Mouse (Mus musculus) MEL (cell line): Measurements from ENCODE around the gene Hecw2. TPM values are rescaled to one million over a fixed set of nuclear protein-coding genes. Genes with fewer than 3 reads are reported as not detected.

ENCODE experiments used
- DNase-seq: peaks from one replicate; pipeline ENCODE4 v3.0.0; 2011; ENCODE audit warnings: low read depth, low spot score
- H3K27ac ChIP-seq: 2 replicates; pipeline ENCODE4 v1.5.1; 2012; ENCODE audit warnings: low read depth, mild to moderate bottlenecking, control low read depth, low read length, moderate library complexity; ENCODE audit not compliant: control insufficient read depth
- H3K27me3 ChIP-seq, 2 experiments: fragments of 150-350 bp in 1 of 2; sonication (generic) in 1 of 2; 2 replicates each; pipeline ENCODE4 v1.6.1; 2012; ENCODE audit warnings: low read length in 2 of 2, mild to moderate bottlenecking in 2 of 2, improper control_type of control experiment in 1 of 2, moderate library complexity in 1 of 2; ENCODE audit not compliant: insufficient read depth in 2 of 2, control insufficient read depth in 1 of 2
- H3K36me3 ChIP-seq, 2 experiments: 2 replicates each; pipeline ENCODE4 v1.6.1; 2012 to 2014; ENCODE audit warnings: low read length in 2 of 2, improper control_type of control experiment in 1 of 2, inconsistent platforms in 1 of 2, mild to moderate bottlenecking in 1 of 2; ENCODE audit not compliant: insufficient read depth in 2 of 2, control insufficient read depth in 1 of 2
- H3K4me1 ChIP-seq, 2 experiments: fragments of 150-350 bp in 1 of 2; sonication (generic) in 1 of 2; 2 replicates each; pipeline ENCODE4 v1.6.1; 2012; ENCODE audit warnings: low read length in 2 of 2, improper control_type of control experiment in 1 of 2, mild to moderate bottlenecking in 1 of 2; ENCODE audit not compliant: insufficient read depth in 2 of 2, control insufficient read depth in 1 of 2
- H3K4me3 ChIP-seq, 2 experiments: fragments of 150-350 bp in 1 of 2; sonication (generic) in 1 of 2; 2 replicates each; pipeline ENCODE4 v1.5.1; 2012; ENCODE audit warnings: low read depth in 2 of 2, low read length in 2 of 2, mild to moderate bottlenecking in 2 of 2, moderate library complexity in 2 of 2, control low read depth in 1 of 2, improper control_type of control experiment in 1 of 2; ENCODE audit not compliant: control insufficient read depth in 1 of 2, insufficient read depth in 1 of 2
- H3K79me2 ChIP-seq: 2 replicates; pipeline ENCODE4 v1.6.1; 2012; ENCODE audit warnings: mild to moderate bottlenecking, low read length, moderate library complexity; ENCODE audit not compliant: control insufficient read depth, poor library complexity, insufficient read depth
- H3K9ac ChIP-seq: 2 replicates; pipeline ENCODE4 v1.6.1; 2012; ENCODE audit warnings: low read depth, mild to moderate bottlenecking, control low read depth, low read length, moderate library complexity; ENCODE audit not compliant: control insufficient read depth, poor library complexity, severe bottlenecking
- H3K9me3 ChIP-seq: fragments of 150-350 bp; sonication (generic); replicated peaks from 2 replicates; pipeline ENCODE4 v1.6.1; 2012; ENCODE audit warnings: mild to moderate bottlenecking, low read length, improper control_type of control experiment, moderate library complexity; ENCODE audit not compliant: insufficient read depth
- BHLHE40 ChIP-seq: IDR thresholded peaks from 2 replicates; pipeline ENCODE4 v1.6.1; 2012; ENCODE audit warnings: low read depth, mild to moderate bottlenecking, inconsistent platforms, low read length, improper control_type of control experiment, borderline replicate concordance
- CTCF ChIP-seq, 3 experiments: IDR thresholded peaks in 2 of 3; conservative IDR thresholded peaks in 1 of 3; 2 replicates each; pipeline ENCODE4 v1.5.1; 2011 to 2012; ENCODE audit warnings: low read length in 3 of 3, low read depth in 2 of 3, mild to moderate bottlenecking in 2 of 3, improper control_type of control experiment in 1 of 3, inconsistent platforms in 1 of 3, mixed read lengths in 1 of 3, moderate library complexity in 1 of 3; ENCODE audit not compliant: control insufficient read depth in 1 of 3, insufficient read depth in 1 of 3, poor library complexity in 1 of 3, severe bottlenecking in 1 of 3
- EP300 ChIP-seq, 2 experiments: IDR thresholded peaks; 2 replicates each; pipeline ENCODE4 v1.6.1; 2011; ENCODE audit warnings: improper control_type of control experiment in 2 of 2, low read length in 2 of 2, low read depth in 1 of 2, mild to moderate bottlenecking in 1 of 2
- GABPA ChIP-seq: IDR thresholded peaks from 2 replicates; pipeline ENCODE4 v1.6.1; 2012; ENCODE audit warnings: low read depth, mild to moderate bottlenecking, inconsistent platforms, low read length, improper control_type of control experiment, moderate library complexity
- GATA1 ChIP-seq: IDR thresholded peaks from 2 replicates; pipeline ENCODE4 v1.6.1; 2011; ENCODE audit warnings: low read depth, low read length, improper control_type of control experiment
- HCFC1 ChIP-seq: IDR thresholded peaks from 2 replicates; pipeline ENCODE4 v1.6.1; 2012; ENCODE audit warnings: low read depth, mild to moderate bottlenecking, inconsistent platforms, low read length, improper control_type of control experiment, moderate library complexity
- MAFK ChIP-seq: IDR thresholded peaks from 2 replicates; pipeline ENCODE4 v1.6.1; 2011; ENCODE audit warnings: low read depth, mild to moderate bottlenecking, low read length, improper control_type of control experiment, borderline replicate concordance
- MAX ChIP-seq: IDR thresholded peaks from 2 replicates; pipeline ENCODE4 v1.6.1; 2011; ENCODE audit warnings: low read length, improper control_type of control experiment
- MAZ ChIP-seq: IDR thresholded peaks from 2 replicates; pipeline ENCODE4 v1.6.1; 2012; ENCODE audit warnings: low read depth, mild to moderate bottlenecking, inconsistent platforms, low read length, improper control_type of control experiment
- MXI1 ChIP-seq: IDR thresholded peaks from 2 replicates; pipeline ENCODE4 v1.6.1; 2011; ENCODE audit warnings: mild to moderate bottlenecking, low read depth, low read length, improper control_type of control experiment
- MYB ChIP-seq: IDR thresholded peaks from 2 replicates; pipeline ENCODE4 v1.6.1; 2011; ENCODE audit warnings: mild to moderate bottlenecking, low read depth, low read length, improper control_type of control experiment
- NELFE ChIP-seq: IDR thresholded peaks from 2 replicates; pipeline ENCODE4 v1.6.1; 2011; ENCODE audit warnings: low read depth, low read length, improper control_type of control experiment
- NRF1 ChIP-seq: IDR thresholded peaks from 2 replicates; pipeline ENCODE4 v1.6.1; 2014; ENCODE audit warnings: low read depth, mild to moderate bottlenecking, inconsistent platforms, low read length, improper control_type of control experiment, moderate library complexity; ENCODE audit not compliant: poor library complexity, insufficient read depth, severe bottlenecking
- POLR2AphosphoS5 ChIP-seq: IDR thresholded peaks from 2 replicates; pipeline ENCODE4 v1.6.1; 2012; ENCODE audit warnings: low read depth, borderline replicate concordance, mild to moderate bottlenecking, inconsistent platforms, low read length, moderate library complexity, mixed read lengths
- RAD21 ChIP-seq: IDR thresholded peaks from 2 replicates; pipeline ENCODE4 v1.6.1; 2011; ENCODE audit warnings: mild to moderate bottlenecking, low read depth, low read length, improper control_type of control experiment
- SIN3A ChIP-seq: IDR thresholded peaks from 2 replicates; pipeline ENCODE4 v1.6.1; 2012; ENCODE audit warnings: low read length, improper control_type of control experiment, inconsistent platforms
- TAL1 ChIP-seq: IDR thresholded peaks from 2 replicates; pipeline ENCODE4 v1.6.1; 2012; ENCODE audit warnings: mild to moderate bottlenecking, inconsistent platforms, low read length, moderate library complexity, mixed read lengths
- TCF12 ChIP-seq: IDR thresholded peaks from 2 replicates; pipeline ENCODE4 v1.6.1; 2014; ENCODE audit warnings: low read depth, mild to moderate bottlenecking, inconsistent platforms, low read length, improper control_type of control experiment, moderate library complexity
- UBTF ChIP-seq: IDR thresholded peaks from 2 replicates; pipeline ENCODE4 v1.6.1; 2012; ENCODE audit warnings: low read depth, mild to moderate bottlenecking, inconsistent platforms, low read length, improper control_type of control experiment, moderate library complexity, borderline replicate concordance; ENCODE audit not compliant: insufficient read depth
- USF1 ChIP-seq: IDR thresholded peaks from 2 replicates; pipeline ENCODE4 v1.6.1; 2014; ENCODE audit warnings: low read depth, mild to moderate bottlenecking, inconsistent platforms, low read length, improper control_type of control experiment, moderate library complexity
- ZC3H11A ChIP-seq: IDR thresholded peaks from 2 replicates; pipeline ENCODE4 v1.6.1; 2012; ENCODE audit warnings: low read depth, mild to moderate bottlenecking, inconsistent platforms, low read length, improper control_type of control experiment
- polyA plus RNA-seq, 2 experiments: library from polyadenylated mRNA; stranded (reverse) in 1 of 2; unstranded in 1 of 2; fragments of >175 nt in 1 of 2; fragments of >200 nt in 1 of 2; gene quantifications; 2 replicates each; pipeline versions ENCODE4 v1.2.1 to v1.2.4; 2012; ENCODE audit warnings: low replicate concordance in 2 of 2, low read depth in 1 of 2; ENCODE audit not compliant: insufficient read length in 2 of 2, insufficient read depth in 1 of 2, missing spikeins in 1 of 2
- total RNA-seq: library from RNA; depleted of rRNA; stranded (reverse); fragments of 300-350 nt; gene quantifications from 2 replicates; pipeline ENCODE4 v1.2.3, GENCODE M21; 2012

The Hecw2 gene
- total and polyA plus RNA-seq, 3 experiments, result not detected

- Histone ChIP-seq H3K4me1 (no peaks in the 10 kb centered on the region), H3K79me2 (no peaks in the 10 kb centered on the region)
- TF ChIP-seq USF1, result no peak
- no peak for TF ChIP-seq TCF12
- no peak for TF ChIP-seq RAD21
- no peak for TF ChIP-seq NRF1
- TF ChIP-seq POLR2AphosphoS5, result no peak
- no peak for TF ChIP-seq MYB
- TF ChIP-seq MXI1, result no peak
- TF ChIP-seq GATA1, result no peak
- no peak for TF ChIP-seq MAZ
- no peak for TF ChIP-seq GABPA
- no peak for TF ChIP-seq UBTF
- TF ChIP-seq CTCF (IDR thresholded peaks at IDR 0.05 in 2 of 3, conservative IDR thresholded peaks at IDR 0.05 in 1 of 3; ENCODE audit: control insufficient read depth in 1 of 3, insufficient read depth in 1 of 3, low read depth in 2 of 3, low read length in 3 of 3, poor library complexity in 1 of 3, severe bottlenecking in 1 of 3), result no peak
- TF ChIP-seq MAFK, result no peak
- no peak for TF ChIP-seq TAL1
- TF ChIP-seq BHLHE40, result no peak
- no peak for TF ChIP-seq MAX
- TF ChIP-seq SIN3A, result no peak
- no peak for TF ChIP-seq HCFC1
These were observed 14.3 kb downstream of the Hecw2 start for GRCm38 (mm10) chr1:54180663-54181062.

GRCm38 (mm10) chr1:54179179-54179578, 15.8 kb downstream of the Hecw2 start:
- Histone ChIP-seq H3K9ac (no peak overlapping the region), H3K27ac (no peak overlapping the region), H3K36me3 (no peaks in the 10 kb centered on the region), H3K79me2 (no peaks in the 10 kb centered on the region), H3K4me1 (no peaks in the 10 kb centered on the region), H3K9me3 (no peaks in the 10 kb centered on the region), H3K4me3 (no peak overlapping the region), H3K27me3 (no peaks in the 10 kb centered on the region)
- TF ChIP-seq CTCF (IDR thresholded peaks at IDR 0.05 in 2 of 3, conservative IDR thresholded peaks at IDR 0.05 in 1 of 3; ENCODE audit: control insufficient read depth in 1 of 3, insufficient read depth in 1 of 3, low read depth in 2 of 3, low read length in 3 of 3, poor library complexity in 1 of 3, severe bottlenecking in 1 of 3) (no peak), TCF12 (no peak), ZC3H11A (no peak), NELFE (no peak), EP300 (IDR thresholded peaks at IDR 0.05; ENCODE audit: low read depth in 1 of 2, low read length in 2 of 2) (no peak), UBTF (no peak)
- no peak for DNase-seq

More at GRCm38 (mm10) chr1:54180663-54181062, 14.3 kb downstream of the Hecw2 start:
- Histone ChIP-seq H3K36me3 (no peaks in the 10 kb centered on the region), H3K27ac (no peak overlapping the region), H3K4me3 (no peak overlapping the region), H3K27me3 (no peaks in the 10 kb centered on the region), H3K9me3 (no peaks in the 10 kb centered on the region), H3K9ac (no peak overlapping the region)
- no peak for DNase-seq
